Mouse (Mus musculus): ENCODE results near the gene Krtap5-3. TPM values are rescaled to one million over a fixed set of nuclear protein-coding genes. Genes with fewer than 3 reads are reported as not detected.
"Not testable (repeated sequence)": the region's sequence is repeated elsewhere in the genome, so short reads cannot be mapped to it uniquely, and the experiment has no call there.

Gene Krtap5-3
- not detected for total RNA-seq (2021)
- long read RNA-seq, experiment 1, result 0 reads
- long read RNA-seq, experiment 2, result 0 reads

GRCm38 (mm10) chr7:142201064-142201463, at the start of gene Krtap5-3:
TSS of gene Krtap5-3 (plus strand) at chr7:142201364.
- DNase-seq, result no peak

- no peak for DNase-seq
Observed at GRCm38 (mm10) chr7:142152191-142152590, 49.0 kb upstream of the Krtap5-3 start.

GRCm38 (mm10) chr7:142155308-142155707, 45.9 kb upstream of the Krtap5-3 start:
- no peak for DNase-seq

DNA sequence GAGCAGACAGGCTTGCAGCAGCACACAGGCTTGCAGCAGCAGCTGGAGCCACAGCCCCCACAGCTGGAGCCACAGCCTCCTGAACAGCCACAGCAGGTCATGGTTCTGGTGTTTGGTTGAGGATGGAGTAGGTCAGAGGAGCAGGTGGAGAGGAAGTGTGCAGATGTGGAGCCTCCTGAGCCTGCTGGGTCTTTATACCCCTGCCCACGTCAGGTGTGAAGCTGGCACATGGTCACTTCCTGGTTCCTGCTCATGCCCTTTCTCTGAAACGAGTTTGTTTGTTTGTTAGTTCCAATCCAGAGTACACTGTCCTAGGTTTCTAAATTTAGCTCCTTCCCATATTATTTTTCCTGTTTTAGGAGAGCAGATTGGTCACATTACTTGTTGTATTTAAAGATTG, 44.2 kb upstream of the Krtap5-3 start, which contains the start of gene Gm29735:
Gm29735 (minus strand) TSS at position 101 of the 400 bp plus-strand sequence.
- not testable (repeated sequence) for DNase-seq

DNA sequence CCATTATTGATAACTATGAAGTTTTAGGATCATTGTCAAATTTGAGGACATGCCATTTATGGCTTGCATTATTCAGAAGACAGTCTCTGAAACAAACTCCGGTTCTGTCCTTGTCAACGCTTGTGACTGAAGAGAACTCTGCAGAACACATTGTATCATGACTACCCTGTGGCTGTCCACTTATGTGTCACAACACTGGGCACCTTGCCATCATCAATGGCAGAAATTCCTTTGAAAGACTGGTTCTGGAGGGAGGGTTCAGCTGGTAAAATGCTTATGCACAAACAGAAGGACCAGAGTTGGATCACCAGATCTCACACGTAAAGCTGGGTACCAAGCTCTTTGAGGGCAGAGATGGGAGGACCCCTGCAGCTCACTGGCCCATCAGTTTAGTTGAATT, 41.8 kb upstream of the Krtap5-3 start:
- DNase-seq, result no peak

GRCm38 (mm10) chr7:142165639-142166038, 35.5 kb upstream of the Krtap5-3 start, which contains the start of gene Gm4553:
TSS of gene Gm4553 (minus strand) at chr7:142165739.
- not testable (repeated sequence) for DNase-seq

GRCm38 (mm10) chr7:142169836-142170235, 31.3 kb upstream of the Krtap5-3 start:
- no peak for DNase-seq

DNA sequence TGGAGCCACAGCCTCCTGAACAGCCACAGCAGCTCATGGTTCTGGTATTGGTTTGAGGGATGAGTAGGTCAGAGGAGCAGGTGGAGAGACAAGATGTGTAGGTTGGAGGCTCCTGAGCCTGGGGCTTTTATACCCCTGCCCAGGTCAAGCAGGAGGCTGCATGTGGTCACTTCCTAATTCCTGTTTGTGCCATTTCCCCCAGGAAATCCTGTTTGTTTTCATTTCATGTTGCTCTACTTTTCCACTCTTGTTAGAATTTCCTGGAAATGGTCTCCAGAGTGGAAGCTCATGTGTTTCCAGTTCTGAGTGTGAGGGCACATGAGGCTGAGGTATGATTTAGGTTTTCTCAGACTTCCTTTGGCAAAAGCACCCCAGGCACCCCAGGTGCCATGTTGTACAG, 25.3 kb upstream of the Krtap5-3 start, which contains the start of gene Krtap5-2:
Krtap5-2 (minus strand) TSS at position 101 of the 400 bp plus-strand sequence.
- not testable (repeated sequence) for DNase-seq

DNA sequence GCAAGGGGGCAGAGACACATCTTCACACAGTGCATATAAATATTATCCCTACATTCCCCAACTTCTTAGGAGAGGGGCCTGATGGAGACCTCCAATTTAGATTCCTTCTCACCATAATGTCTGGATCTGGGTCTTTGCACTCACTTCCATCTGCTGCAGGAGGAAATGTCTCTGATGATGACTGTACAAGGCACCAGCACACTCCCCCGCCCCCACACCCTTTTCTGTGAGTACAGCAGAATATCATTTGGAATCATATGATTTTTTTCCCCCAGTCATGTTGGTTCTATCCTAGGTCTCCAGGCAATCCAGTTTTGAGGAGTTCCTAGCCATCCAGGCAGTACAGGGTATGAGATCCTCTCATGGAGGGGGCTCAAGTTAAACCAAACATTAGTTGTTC, 22.5 kb upstream of the Krtap5-3 start:
- DNase-seq, result no peak

DNA sequence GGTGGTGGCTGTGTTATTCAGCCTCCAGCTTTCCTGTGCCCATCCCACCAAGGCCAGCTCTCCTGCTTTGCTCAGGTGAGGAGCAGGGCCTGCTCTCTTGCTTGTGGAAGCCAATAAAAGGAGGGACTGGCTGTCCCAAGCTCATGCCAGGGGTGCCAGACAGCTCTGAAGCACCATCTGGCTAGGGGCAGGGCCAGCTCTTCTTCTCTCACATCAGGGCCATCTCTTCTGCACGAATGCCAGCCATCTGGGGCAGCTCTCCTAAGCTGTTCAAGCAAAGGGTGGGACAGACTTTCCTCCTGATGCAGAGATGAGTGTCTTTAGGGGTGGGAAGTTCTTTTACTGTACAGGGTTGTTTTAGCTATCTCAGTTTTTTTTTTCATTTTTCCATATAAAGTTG, 20.1 kb upstream of the Krtap5-3 start:
- no peak for DNase-seq

GRCm38 (mm10) chr7:142188156-142188555, 13.0 kb upstream of the Krtap5-3 start:
- DNase-seq, result no peak

GRCm38 (mm10) chr7:142190289-142190688, 10.9 kb upstream of the Krtap5-3 start, which contains the start of gene Gm10153:
TSS of gene Gm10153 (minus strand) at chr7:142190389.
- DNase-seq, result no peak

DNA sequence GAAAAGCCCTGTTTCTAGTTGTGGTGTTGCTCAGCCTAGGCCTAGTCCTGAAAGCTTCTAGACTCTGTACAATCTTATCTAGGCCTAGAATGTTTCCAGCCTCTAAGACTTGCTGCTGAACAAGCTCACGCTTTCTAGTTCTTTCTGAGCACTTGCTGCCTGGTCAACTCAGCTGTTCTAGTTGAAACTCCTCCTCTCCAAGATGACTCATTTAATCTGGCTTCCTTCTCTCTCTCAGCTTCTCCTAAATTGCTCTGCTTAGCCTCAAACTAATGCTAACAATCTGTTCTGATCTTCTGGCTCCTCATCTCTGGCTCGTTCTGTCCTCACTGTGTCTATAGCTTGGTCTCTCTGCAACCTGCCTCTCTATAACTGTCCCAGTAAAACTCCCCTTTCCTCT, 2.4 kb upstream of the Krtap5-3 start:
- DNase-seq, result no peak

GRCm38 (mm10) chr7:142205488-142205887, 4.3 kb downstream of the Krtap5-3 start:
- no peak for DNase-seq

DNA sequence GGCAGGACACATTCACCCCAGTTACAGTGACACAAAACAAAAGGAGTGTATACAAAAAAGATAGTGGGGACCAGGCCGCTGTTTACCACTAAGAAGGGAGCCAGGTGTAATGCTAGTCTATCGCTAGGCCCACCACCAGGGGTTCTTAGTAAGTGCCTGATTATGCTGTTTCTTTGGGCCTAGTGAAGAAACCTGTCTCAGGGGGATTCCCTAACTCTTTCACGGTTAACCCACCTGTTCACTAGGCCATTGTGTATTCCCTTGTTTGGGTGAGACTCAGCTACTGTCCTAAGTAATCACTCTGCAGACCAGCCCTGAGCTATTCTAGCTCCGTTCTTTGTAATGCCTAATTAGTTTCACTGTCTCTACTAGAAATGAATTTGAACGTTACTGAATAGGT, 5.7 kb downstream of the Krtap5-3 start:
- not testable (repeated sequence) for DNase-seq

GRCm38 (mm10) chr7:142211559-142211958, 10.4 kb downstream of the Krtap5-3 start, which contains the start of gene Gm7579:
TSS of gene Gm7579 (plus strand) at chr7:142211859.
- DNase-seq, result no peak

GRCm38 (mm10) chr7:142212136-142212535, 11.0 kb downstream of the Krtap5-3 start:
- not testable (repeated sequence) for DNase-seq

DNA sequence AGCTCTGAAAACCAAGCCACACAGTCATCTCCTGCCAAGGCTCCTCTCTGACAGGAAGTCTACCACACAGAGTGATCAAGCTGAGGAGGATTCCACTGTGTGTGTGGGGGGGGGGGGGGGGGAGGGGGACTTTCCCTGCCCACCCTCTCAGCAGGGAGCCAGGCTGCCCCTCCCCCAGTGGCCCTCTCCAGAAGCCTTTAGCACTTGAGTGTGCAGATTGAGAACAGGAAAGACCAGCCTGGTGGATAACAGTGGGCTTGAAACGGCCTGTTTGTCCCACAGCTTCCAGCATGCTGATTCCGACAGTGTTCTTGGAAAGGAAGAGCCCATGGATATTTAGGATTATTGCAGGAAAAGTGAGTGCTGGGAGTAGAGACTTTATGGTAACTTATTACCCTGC, 23.4 kb downstream of the Krtap5-3 start:
- no peak for DNase-seq

- DNase-seq, result not testable (repeated sequence)
Observed at GRCm38 (mm10) chr7:142229871-142230270, 28.7 kb downstream of the Krtap5-3 start, which contains the start of gene Krtap5-5. TSS of gene Krtap5-5 (minus strand) at chr7:142229971.

- no peak for DNase-seq
Observed at GRCm38 (mm10) chr7:142231540-142231939, 30.4 kb downstream of the Krtap5-3 start.

DNA sequence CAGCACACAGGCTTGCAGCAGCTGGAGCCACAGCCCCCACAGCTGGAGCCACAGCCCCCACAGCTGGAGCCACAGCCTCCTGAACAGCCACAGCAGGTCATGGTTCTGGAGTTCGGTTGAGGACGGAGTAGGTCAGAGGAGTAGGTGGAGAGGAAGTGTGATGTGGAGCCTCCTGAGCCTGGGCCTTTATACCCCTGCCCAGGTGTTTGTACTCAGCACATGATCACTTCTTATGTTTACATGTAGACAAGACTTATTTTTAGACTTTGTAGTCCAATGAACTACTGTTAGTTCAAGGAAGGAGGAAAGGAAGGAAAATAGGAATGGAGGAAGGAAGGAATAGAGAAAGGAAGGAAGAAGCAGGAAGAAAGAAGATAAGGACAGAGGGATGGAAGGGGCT, 39.8 kb downstream of the Krtap5-3 start, which contains the start of gene Gm40460:
Gm40460 (minus strand) TSS at position 101 of the 400 bp plus-strand sequence.
- no peak for DNase-seq

- peak; percentile 10 for DNase-seq
Observed at GRCm38 (mm10) chr7:142249824-142250223, 48.7 kb downstream of the Krtap5-3 start.

Measured in gastrocnemius, postnatal 10 days (tissue).